Mouse (Mus musculus): ENCODE results near the gene Hnrnpl. TPM values are rescaled to one million over a fixed set of nuclear protein-coding genes. Genes with fewer than 3 reads are reported as not detected.

Gene Hnrnpl
- polyA plus RNA-seq, 1 experiment, result 140 TPM

- peaks cover 20% of the 10 kb centered on the region; the same call in 1 of the 2 replicates for H3K4me1 ChIP-seq (ENCODE audit: control insufficient read depth, insufficient read depth, insufficient read length, low read length)
- TF ChIP-seq CTCF (IDR thresholded peaks at IDR 0.05; ENCODE audit: extremely low read depth, insufficient read length, insufficient replicate concordance, low read depth, low read length) (no peak), POLR2A (IDR thresholded peaks at IDR 0.05; ENCODE audit: low read depth, low read length) (no peak)
- WGBS, result 41% methylated on average over 8 of the region's 8 CpGs
- H3K27ac ChIP-seq (ENCODE audit: insufficient read depth, low read depth, low read length), result peak overlapping the region; percentile 85
- peak overlapping the region; percentile 75 for H3K4me3 ChIP-seq (ENCODE audit: low read depth, low read length)
- peaks cover 2% of the 10 kb centered on the region; the same call in 1 of the 2 replicates for H3K36me3 ChIP-seq (ENCODE audit: control insufficient read depth, insufficient read depth, low read length)
- H3K27me3 ChIP-seq (ENCODE audit: control insufficient read depth, insufficient read depth, low read length), result no peaks in the 10 kb centered on the region
Observed at GRCm38 (mm10) chr7:28807641-28808220, 610 bp upstream of the Hnrnpl start.

GRCm38 (mm10) chr7:28808957-28809393 is 634 bp downstream of the Hnrnpl start:
- TF ChIP-seq CTCF (IDR thresholded peaks at IDR 0.05; ENCODE audit: extremely low read depth, insufficient read length, insufficient replicate concordance, low read depth, low read length), result peak; percentile 7; the same call in 1 of the 2 replicates
- TF ChIP-seq POLR2A (IDR thresholded peaks at IDR 0.05; ENCODE audit: low read depth, low read length), result peak; percentile 59

GRCm38 (mm10) chr7:28809401-28810089 is 1.2 kb downstream of the Hnrnpl start:
- H3K27ac ChIP-seq (ENCODE audit: insufficient read depth, low read depth, low read length), result peak overlapping the region; percentile 96
- under 1% methylated on average over 35 of the region's 35 CpGs for WGBS
- H3K4me3 ChIP-seq (ENCODE audit: low read depth, low read length), result peak overlapping the region; percentile 75
- peaks cover 19% of the 10 kb centered on the region for H3K36me3 ChIP-seq (ENCODE audit: control insufficient read depth, insufficient read depth, low read length)
- H3K4me1 ChIP-seq (ENCODE audit: control insufficient read depth, insufficient read depth, insufficient read length, low read length), result peaks cover 18% of the 10 kb centered on the region; the same call in 1 of the 2 replicates
- TF ChIP-seq CTCF (IDR thresholded peaks at IDR 0.05; ENCODE audit: extremely low read depth, insufficient read length, insufficient replicate concordance, low read depth, low read length) (no peak), POLR2A (IDR thresholded peaks at IDR 0.05; ENCODE audit: low read depth, low read length) (no peak)
- H3K27me3 ChIP-seq (ENCODE audit: control insufficient read depth, insufficient read depth, low read length), result no peaks in the 10 kb centered on the region

More at GRCm38 (mm10) chr7:28808957-28809393, 634 bp downstream of the Hnrnpl start:
- H3K36me3 ChIP-seq (ENCODE audit: control insufficient read depth, insufficient read depth, low read length), result peaks cover 14% of the 10 kb centered on the region
- 2% methylated on average over 24 of the region's 32 CpGs for WGBS
- peaks cover 21% of the 10 kb centered on the region; the same call in 1 of the 2 replicates for H3K4me1 ChIP-seq (ENCODE audit: control insufficient read depth, insufficient read depth, insufficient read length, low read length)
- no peaks in the 10 kb centered on the region for H3K27me3 ChIP-seq (ENCODE audit: control insufficient read depth, insufficient read depth, low read length)
- H3K4me3 ChIP-seq (ENCODE audit: low read depth, low read length), result peak overlapping the region; percentile 75
- peak overlapping the region; percentile 96 for H3K27ac ChIP-seq (ENCODE audit: insufficient read depth, low read depth, low read length)

GRCm38 (mm10) chr7:28810107-28811066 is 2.0 kb downstream of the Hnrnpl start:
- Histone ChIP-seq H3K27ac (ENCODE audit: insufficient read depth, low read depth, low read length) (peak overlapping the region; percentile 96), H3K36me3 (ENCODE audit: control insufficient read depth, insufficient read depth, low read length) (peaks cover 27% of the 10 kb centered on the region), H3K27me3 (ENCODE audit: control insufficient read depth, insufficient read depth, low read length) (no peaks in the 10 kb centered on the region), H3K4me3 (ENCODE audit: low read depth, low read length) (peak overlapping the region; percentile 94), H3K4me1 (ENCODE audit: control insufficient read depth, insufficient read depth, insufficient read length, low read length) (peaks cover 16% of the 10 kb centered on the region; the same call in 1 of the 2 replicates)
- WGBS, result under 1% methylated on average over 70 of the region's 70 CpGs
- TF ChIP-seq POLR2A (IDR thresholded peaks at IDR 0.05; ENCODE audit: low read depth, low read length), result peak; percentile 70
- TF ChIP-seq CTCF (IDR thresholded peaks at IDR 0.05; ENCODE audit: extremely low read depth, insufficient read length, insufficient replicate concordance, low read depth, low read length), result peak; percentile 30; the same call in 1 of the 2 replicates

GRCm38 (mm10) chr7:28811228-28811627 is 2.9 kb downstream of the Hnrnpl start:
- Histone ChIP-seq H3K27me3 (ENCODE audit: control insufficient read depth, insufficient read depth, low read length) (no peaks in the 10 kb centered on the region), H3K4me3 (ENCODE audit: low read depth, low read length) (peak overlapping the region; percentile 94), H3K27ac (ENCODE audit: insufficient read depth, low read depth, low read length) (peak overlapping the region; percentile 87), H3K4me1 (ENCODE audit: control insufficient read depth, insufficient read depth, insufficient read length, low read length) (peaks cover 16% of the 10 kb centered on the region; the same call in 1 of the 2 replicates), H3K36me3 (ENCODE audit: control insufficient read depth, insufficient read depth, low read length) (peaks cover 36% of the 10 kb centered on the region)
- TF ChIP-seq POLR2A (IDR thresholded peaks at IDR 0.05; ENCODE audit: low read depth, low read length) (no peak), CTCF (IDR thresholded peaks at IDR 0.05; ENCODE audit: extremely low read depth, insufficient read length, insufficient replicate concordance, low read depth, low read length) (no peak)
- under 1% methylated on average over 40 of the region's 40 CpGs for WGBS

GRCm38 (mm10) chr7:28811640-28812275 is 3.4 kb downstream of the Hnrnpl start:
- under 1% methylated on average over 7 of the region's 7 CpGs for WGBS
- peaks cover 16% of the 10 kb centered on the region; the same call in 1 of the 2 replicates for H3K4me1 ChIP-seq (ENCODE audit: control insufficient read depth, insufficient read depth, insufficient read length, low read length)
- H3K27ac ChIP-seq (ENCODE audit: insufficient read depth, low read depth, low read length), result peak overlapping the region; percentile 65
- no peaks in the 10 kb centered on the region for H3K27me3 ChIP-seq (ENCODE audit: control insufficient read depth, insufficient read depth, low read length)
- TF ChIP-seq POLR2A (IDR thresholded peaks at IDR 0.05; ENCODE audit: low read depth, low read length), result no peak
- no peak for TF ChIP-seq CTCF (IDR thresholded peaks at IDR 0.05; ENCODE audit: extremely low read depth, insufficient read length, insufficient replicate concordance, low read depth, low read length)
- peak overlapping the region; percentile 94 for H3K4me3 ChIP-seq (ENCODE audit: low read depth, low read length)
- H3K36me3 ChIP-seq (ENCODE audit: control insufficient read depth, insufficient read depth, low read length), result peaks cover 41% of the 10 kb centered on the region
